Comparison of ENCODE assay signal across 15 mouse cellular contexts in genomic region chr7:144407675-144408074, GRCm38 (mm10).
DNase-seq lines count a peak whose midpoint lies in the region; ATAC-seq lines count a peak whose summit lies in the region.
"Had no signal": no experiment of that assay in that cellular context is flagged by ENCODE, and none has a peak within 500 bp of the region (broad histone marks: within the 10 kb centered on the region; RNA-seq: fewer than 3 reads in every experiment).

No protein-coding gene starts in this region.

- peak; percentile 84 for ATAC-seq in frontal cortex, adult (ENCODE audit: low TSS enrichment)
- ATAC-seq: midbrain, embryonic 16.5 days had no signal

- DNase-seq in frontal cortex, postnatal 14 days (ENCODE audit: low spot score in 2 of 2): no peak
- DNase-seq in left cerebral cortex, adult 18-20 months (ENCODE audit: low spot score in 2 of 2): peak; percentile 42 to 69
- DNase-seq in left cerebral cortex, adult 11 months (ENCODE audit: low spot score): no peak
- peak; percentile 74 for DNase-seq in right cerebral cortex, adult 18-20 months
- DNase-seq in right cerebral cortex, postnatal 14 days: no peak
- DNase-seq in neural tube, embryonic 10.5 days (ENCODE audit: extremely low spot score, low spot score): no peak
- no peak for DNase-seq in c-Kit-positive CD71-positive TER-119-positive erythroid progenitor cells, embryonic 14.5 days (ENCODE audit: low spot score)
- DNase-seq: cerebellum, adult 9-10 months; embryo, embryonic 11 days; gastrocnemius, adult 2 months; kidney, adult 9 months; spleen, adult 18-20 months; thymus, postnatal 36 days had no signal

Comparison
In these comparisons a context has a peak if more than half of its experiments do, and no peak if none do; other contexts are left out.
1. DNase-seq: peak in left cerebral cortex, adult 18-20 months (2 of 2) and right cerebral cortex, adult 18-20 months (single experiment); none in frontal cortex, postnatal 14 days (0 of 2), left cerebral cortex, adult 11 months (single experiment), right cerebral cortex, postnatal 14 days (single experiment), neural tube, embryonic 10.5 days (single experiment) and c-Kit-positive CD71-positive TER-119-positive erythroid progenitor cells, embryonic 14.5 days (single experiment).